Mouse (Mus musculus) Muller cell, postnatal 12 days (primary cell): ENCODE measurements at regions not wholly inside any gene's neighbourhood (a gene's known extent, or its start where the extent isn't known, plus 50 kb on each side); places are given as distances from the start of the nearest gene placed in this dataset.
A peak's percentile ranks its signal among the peaks of the same experiment; 100 is the strongest.

Source experiments
- DNase-seq: peaks from one replicate; pipeline ENCODE4 v3.0.0-alpha.2; 2015; ENCODE audit errors: inconsistent ontology term

DNA sequence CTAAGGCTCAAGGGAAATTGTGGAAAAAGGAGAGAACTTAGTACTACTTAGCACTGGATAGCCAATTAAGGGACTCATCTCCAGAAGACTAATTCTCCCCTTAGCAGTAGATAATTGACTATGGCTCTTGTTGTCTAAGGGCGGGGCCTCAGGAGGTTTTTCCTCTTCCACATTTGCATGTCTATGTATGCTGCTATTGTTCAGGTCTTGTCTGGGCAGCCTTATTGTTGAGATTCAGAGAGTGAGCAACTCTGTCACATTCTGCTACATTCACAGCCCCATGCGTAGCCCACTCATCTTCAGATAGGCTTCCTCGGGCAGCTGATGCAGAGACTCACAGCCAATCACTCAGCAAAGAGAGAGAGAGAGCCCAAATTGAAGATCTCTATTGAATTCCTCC lies 339.9 kb downstream of the Gpam start:
- no peak for DNase-seq

DNA sequence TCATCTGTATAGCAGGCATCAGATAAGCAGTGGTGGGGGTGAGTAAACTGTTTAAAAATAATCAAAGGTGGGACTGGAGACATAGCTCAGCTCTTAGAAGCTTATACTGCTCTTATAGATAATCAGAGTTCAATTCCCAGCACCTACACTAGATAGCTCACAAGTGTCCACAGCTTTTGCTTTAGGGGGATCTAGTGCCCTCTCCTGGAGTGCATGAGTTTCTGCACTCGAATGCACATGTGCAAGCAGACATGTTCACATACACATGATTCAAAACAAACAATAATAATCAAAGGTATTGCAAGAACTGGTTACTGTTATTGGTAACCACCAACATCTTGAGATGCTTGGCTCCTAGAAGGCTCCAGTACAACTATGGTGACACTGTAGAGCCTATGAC lies 343.3 kb downstream of the Gpam start:
- DNase-seq = no peak

DNA sequence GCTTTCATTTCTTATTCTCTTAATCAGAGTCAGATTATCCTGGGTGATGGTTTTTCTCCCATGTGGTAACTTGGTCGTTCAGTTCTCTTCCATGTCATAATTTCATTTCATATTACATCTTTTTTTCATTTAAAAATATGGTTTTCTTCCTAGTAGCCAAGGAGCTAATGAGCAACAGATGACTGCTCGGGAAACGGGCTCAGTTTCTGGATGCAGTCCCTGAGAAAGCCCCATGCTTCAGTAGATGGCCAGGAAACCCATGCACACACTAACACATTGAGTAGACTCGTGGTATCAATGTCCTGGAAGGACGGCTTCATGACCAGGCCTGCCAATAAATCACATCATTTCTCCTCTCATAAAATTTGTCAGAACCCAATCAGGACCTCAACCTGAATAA lies 369.3 kb downstream of the Gpam start:
- DNase-seq = no peak

GRCm38 (mm10) chr19:54756681-54757257 lies 370.3 kb downstream of the Gpam start:
- DNase-seq = peak; percentile 40

GRCm38 (mm10) chr19:54755451-54755850 lies 371.6 kb downstream of the Gpam start:
- DNase-seq = no peak

DNA sequence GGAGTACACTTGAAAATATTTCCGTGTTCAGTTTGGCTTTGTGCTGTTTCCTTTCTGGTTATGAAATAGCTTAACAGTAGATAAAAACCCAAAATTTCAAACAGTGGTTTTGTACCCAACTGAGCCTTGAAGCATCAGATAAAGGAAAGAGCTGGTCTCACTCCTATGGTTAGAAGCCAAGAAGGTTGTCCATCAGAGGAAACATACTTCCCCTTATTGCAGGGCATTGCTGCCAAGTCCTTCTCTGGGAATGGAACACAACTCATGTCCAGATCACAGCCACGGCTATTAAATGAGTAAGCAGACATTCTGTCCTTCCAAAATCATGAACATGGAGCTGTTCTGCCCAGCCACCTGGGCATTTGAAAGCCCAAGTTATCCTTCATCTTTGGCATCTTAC lies 393.1 kb downstream of the Gpam start:
- DNase-seq = no peak

DNA sequence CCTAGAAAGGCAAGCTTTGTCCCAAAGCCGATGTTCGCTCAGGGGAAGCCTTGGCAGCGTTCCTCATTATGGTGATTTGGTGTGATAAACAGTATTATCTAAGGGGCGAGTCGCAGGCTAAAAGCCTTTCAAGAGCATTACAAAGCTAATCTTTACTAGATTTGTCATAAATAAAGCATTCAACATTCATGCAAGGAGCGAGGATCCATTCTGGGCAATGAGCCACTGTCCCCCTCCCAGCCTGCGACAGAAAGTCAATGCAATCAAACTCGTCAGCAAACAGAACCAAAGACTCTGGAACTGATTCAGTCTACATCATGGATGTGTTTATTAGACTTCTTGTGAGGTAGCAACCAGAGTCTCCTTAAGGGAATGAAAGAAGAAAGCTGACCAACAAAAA lies 395.3 kb downstream of the Gpam start:
- no peak for DNase-seq

- no peak for DNase-seq
Measured at GRCm38 (mm10) chr19:54731315-54731714, 395.7 kb downstream of the Gpam start.

DNA sequence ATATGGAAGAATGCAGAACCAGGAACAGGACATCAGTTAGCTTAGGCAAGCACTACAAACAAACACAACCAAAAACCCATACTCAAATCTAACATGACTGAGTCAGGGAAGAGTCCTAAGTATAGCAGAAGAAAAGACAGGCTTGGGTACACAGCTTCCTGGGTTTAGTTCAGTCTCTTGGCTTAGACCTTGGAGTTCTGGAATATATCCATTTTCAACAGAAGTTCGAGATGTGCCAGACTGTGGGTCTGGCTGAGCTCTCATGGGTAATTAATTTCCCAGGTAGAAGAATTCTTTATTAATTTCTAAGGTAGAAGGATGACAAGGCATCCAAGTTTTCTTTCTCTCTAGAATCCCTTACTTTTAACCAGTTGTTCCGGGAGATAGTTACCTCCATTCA lies 396.2 kb downstream of the Gpam start:
- no peak for DNase-seq

GRCm38 (mm10) chr19:54730296-54730695 lies 396.7 kb downstream of the Gpam start:
- no peak for DNase-seq

DNA sequence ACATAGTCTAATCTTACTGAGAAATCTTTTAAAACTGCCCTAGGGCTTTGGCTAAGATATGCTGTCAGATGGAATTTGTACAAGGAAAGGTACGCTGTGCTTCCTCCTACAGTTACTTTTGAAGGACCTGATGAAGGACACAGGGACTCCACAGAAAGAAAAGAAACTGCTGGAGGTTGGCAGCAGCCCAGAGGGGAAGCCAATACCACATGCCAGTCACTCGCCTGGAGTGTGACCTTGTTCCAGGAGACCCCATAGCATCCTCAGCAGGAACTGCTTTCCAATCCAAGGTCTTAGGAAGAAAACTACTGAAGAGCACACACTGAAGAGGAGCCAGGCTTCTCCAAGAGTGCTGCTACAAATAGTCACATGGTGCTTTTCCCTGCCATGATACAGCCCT lies 404.9 kb downstream of the Gpam start:
- no peak for DNase-seq

DNA sequence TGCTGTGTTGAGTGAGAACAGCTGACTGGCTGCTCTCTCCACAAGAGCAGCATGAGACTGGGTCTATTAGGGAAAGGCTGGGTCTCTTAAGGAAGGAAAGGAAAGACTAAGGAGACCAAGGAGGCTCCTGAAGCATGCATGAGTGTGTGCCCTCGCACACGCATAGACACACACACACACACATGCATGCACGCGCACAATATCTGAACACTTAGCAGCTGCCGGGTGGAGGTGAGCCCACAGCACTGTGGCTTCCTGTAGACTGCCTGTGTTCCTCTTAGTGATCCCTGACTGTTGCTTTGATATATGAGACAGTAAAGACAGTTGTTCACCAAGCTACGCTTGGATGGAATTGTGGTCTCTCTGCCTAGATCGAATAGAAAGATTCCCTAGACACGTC lies 429.6 kb downstream of the Gpam start:
- no peak for DNase-seq

- no peak for DNase-seq
Measured at GRCm38 (mm10) chr19:54693714-54694113, 433.3 kb downstream of the Gpam start.

DNA sequence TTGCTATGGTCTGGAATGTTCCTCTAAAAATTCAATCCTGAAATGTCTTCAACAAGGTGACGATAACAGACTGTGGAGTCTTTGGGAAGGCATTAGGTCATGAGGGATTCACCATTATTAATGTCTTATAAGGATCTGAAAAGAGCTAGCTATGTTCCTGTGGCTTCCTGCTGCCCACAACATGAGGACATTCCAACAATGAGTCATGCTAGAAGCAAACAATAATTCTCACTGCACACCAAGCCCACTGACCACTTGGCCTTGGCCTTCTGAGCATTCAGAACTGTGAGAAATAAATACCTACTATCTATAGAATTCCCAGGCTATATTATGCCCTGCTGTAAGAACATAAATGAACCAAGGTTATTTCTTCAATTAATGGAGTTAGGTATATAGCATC lies 433.9 kb downstream of the Gpam start:
- DNase-seq = peak; percentile 33

- DNase-seq = no peak
Measured at GRCm38 (mm10) chr19:54691861-54692260, 435.2 kb downstream of the Gpam start.

GRCm38 (mm10) chr19:54688630-54689029 lies 438.4 kb downstream of the Gpam start:
- DNase-seq = no peak

- no peak for DNase-seq
Measured at GRCm38 (mm10) chr19:54685147-54685546, 441.9 kb downstream of the Gpam start.
